Mouse (Mus musculus): ENCODE measurements around the gene Gm10642. TPM values are rescaled to one million over a fixed set of nuclear protein-coding genes. Genes with fewer than 3 reads are reported as not detected.

Gm10642 gene
- total and polyA plus RNA-seq, 3 experiments, result 0.13 to 2.1 TPM; not detected in 1

GRCm38 (mm10) chr9:70673656-70674055 is 17.6 kb downstream of the Gm10642 start:
- dilution Hi-C loops (cut with MboI; ENCODE audit: extremely low pct_ligation_motif_present, extremely low pct_unique_long_range_greater_than_20kb, low sequenced_read_pairs), result no loop called here
- Histone ChIP-seq H3K36me3 (replicated peaks in 1 of 2; ENCODE audit: control insufficient read depth in 1 of 2, insufficient read depth in 1 of 2, low read length in 1 of 2) (no peaks in the 10 kb centered on the region), H3K4me2 (ENCODE audit: insufficient read depth, low read depth, poor library complexity, severe bottlenecking) (no peak overlapping the region), H3K9me3 (replicated peaks; ENCODE audit: low read length) (no peaks in the 10 kb centered on the region), H3K27me3 (replicated peaks) (no peaks in the 10 kb centered on the region), H3K9ac (ENCODE audit: insufficient read depth, low read depth) (no peak overlapping the region), H3K27ac (ENCODE audit: insufficient read depth, low read depth) (no peak overlapping the region), H3K79me2 (replicated peaks; ENCODE audit: control insufficient read depth, extremely low read depth, insufficient read depth, poor library complexity, severe bottlenecking) (no peaks in the 10 kb centered on the region), H3K4me3 (replicated peaks in 1 of 3; ENCODE audit: low read depth in 2 of 3, low read length in 2 of 3, poor library complexity in 1 of 3) (no peak overlapping the region), H3K4me1 (ENCODE audit: control insufficient read depth in 1 of 2, insufficient read depth in 2 of 2) (peaks cover 5 to 16% of the 10 kb centered on the region in 2 experiments)
- in situ Hi-C loops (cut with MboI; ENCODE audit: low pct_ligation_motif_present, low pct_unique_long_range_greater_than_20kb, low sequenced_read_pairs), result loop anchor here (10.0 kb wide), 2 partner anchors 251 to 401 kb away; no protein-coding TSS in a partner anchor
- TF ChIP-seq POLR2AphosphoS2 (IDR thresholded peaks at IDR 0.05; ENCODE audit: low read depth, low read length) (no peak), MYC (IDR thresholded peaks at IDR 0.05; ENCODE audit: low read depth, low read length) (no peak), RAD21 (IDR thresholded peaks at IDR 0.05; ENCODE audit: low read depth, low read length) (no peak), ELF1 (IDR thresholded peaks at IDR 0.05; ENCODE audit: low read depth, low read length) (no peak), NRF1 (IDR thresholded peaks at IDR 0.05; ENCODE audit: low read depth, low read length) (no peak), UBTF (IDR thresholded peaks at IDR 0.05; ENCODE audit: low read depth, low read length) (no peak), ZKSCAN1 (IDR thresholded peaks at IDR 0.05; ENCODE audit: borderline replicate concordance, low read depth, low read length) (no peak), TCF12 (IDR thresholded peaks at IDR 0.05; ENCODE audit: low read depth, low read length) (no peak), BHLHE40 (IDR thresholded peaks at IDR 0.05; ENCODE audit: low read depth, low read length) (no peak), ZMIZ1 (IDR thresholded peaks at IDR 0.05; ENCODE audit: low read depth, low read length) (no peak), NELFE (IDR thresholded peaks at IDR 0.05; ENCODE audit: low read depth, low read length) (no peak), ZC3H11A (IDR thresholded peaks at IDR 0.05; ENCODE audit: low read depth, low read length) (no peak), EP300 (IDR thresholded peaks at IDR 0.05; ENCODE audit: low read length) (no peak), MAFK (IDR thresholded peaks at IDR 0.05; ENCODE audit: insufficient replicate concordance, low read length) (no peak), E2F4 (IDR thresholded peaks at IDR 0.05; ENCODE audit: insufficient replicate concordance, low read depth, low read length) (no peak), CHD2 (IDR thresholded peaks at IDR 0.05; ENCODE audit: low read length) (no peak), HCFC1 (IDR thresholded peaks at IDR 0.05; ENCODE audit: low read depth, low read length) (no peak), IRF4 (IDR thresholded peaks at IDR 0.05; ENCODE audit: low read depth, low read length) (no peak)
- no peak for DNase-seq (ENCODE audit: extremely low read depth)

- Histone ChIP-seq H3K36me3 (replicated peaks in 1 of 2; ENCODE audit: control insufficient read depth in 1 of 2, insufficient read depth in 1 of 2, low read length in 1 of 2) (no peaks in the 10 kb centered on the region), H3K9me3 (replicated peaks; ENCODE audit: low read length) (no peaks in the 10 kb centered on the region), H3K4me3 (replicated peaks in 1 of 3; ENCODE audit: low read depth in 2 of 3, low read length in 2 of 3, poor library complexity in 1 of 3) (no peak overlapping the region), H3K27ac (ENCODE audit: insufficient read depth, low read depth) (no peak overlapping the region), H3K79me2 (replicated peaks; ENCODE audit: control insufficient read depth, extremely low read depth, insufficient read depth, poor library complexity, severe bottlenecking) (peaks cover 7% of the 10 kb centered on the region), H3K4me2 (ENCODE audit: insufficient read depth, low read depth, poor library complexity, severe bottlenecking) (no peak overlapping the region), H3K27me3 (replicated peaks) (no peaks in the 10 kb centered on the region), H3K4me1 (ENCODE audit: control insufficient read depth in 1 of 2, insufficient read depth in 2 of 2) (peaks cover 5 to 16% of the 10 kb centered on the region in 2 experiments), H3K9ac (ENCODE audit: insufficient read depth, low read depth) (no peak overlapping the region)
- TF ChIP-seq ZNF384 (IDR thresholded peaks at IDR 0.05; ENCODE audit: low read depth, low read length) (no peak), CTCF (conservative IDR thresholded peaks at IDR 0.05 in 1 of 2, IDR thresholded peaks at IDR 0.05 in 1 of 2; ENCODE audit: low read depth in 2 of 2, low read length in 2 of 2) (no peak), KAT2A (IDR thresholded peaks at IDR 0.05; ENCODE audit: insufficient replicate concordance, low read length) (no peak), USF1 (IDR thresholded peaks at IDR 0.05; ENCODE audit: low read depth, low read length) (no peak), RCOR1 (conservative IDR thresholded peaks at IDR 0.05; ENCODE audit: low read depth, low read length) (no peak), ZC3H11A (IDR thresholded peaks at IDR 0.05; ENCODE audit: low read depth, low read length) (no peak), EP300 (IDR thresholded peaks at IDR 0.05; ENCODE audit: low read length) (no peak), MAZ (IDR thresholded peaks at IDR 0.05; ENCODE audit: low read depth, low read length) (no peak), ELF1 (IDR thresholded peaks at IDR 0.05; ENCODE audit: low read depth, low read length) (no peak), NRF1 (IDR thresholded peaks at IDR 0.05; ENCODE audit: low read depth, low read length) (no peak), UBTF (IDR thresholded peaks at IDR 0.05; ENCODE audit: low read depth, low read length) (no peak), ZKSCAN1 (IDR thresholded peaks at IDR 0.05; ENCODE audit: borderline replicate concordance, low read depth, low read length) (no peak), CHD2 (IDR thresholded peaks at IDR 0.05; ENCODE audit: low read length) (no peak), POLR2A (IDR thresholded peaks at IDR 0.05; ENCODE audit: low read depth, low read length) (no peak), MAFK (IDR thresholded peaks at IDR 0.05; ENCODE audit: insufficient replicate concordance, low read length) (no peak), JUN (IDR thresholded peaks at IDR 0.05; ENCODE audit: insufficient read depth, low read depth, low read length) (no peak), MYC (IDR thresholded peaks at IDR 0.05; ENCODE audit: low read depth, low read length) (no peak)
- in situ Hi-C loops (cut with MboI; ENCODE audit: low pct_ligation_motif_present, low pct_unique_long_range_greater_than_20kb, low sequenced_read_pairs), result loop anchor here (5.0 to 10.0 kb wide), 3 partner anchors 82 to 400 kb away; no protein-coding TSS in a partner anchor
- dilution Hi-C loops (cut with MboI; ENCODE audit: extremely low pct_ligation_motif_present, extremely low pct_unique_long_range_greater_than_20kb, low sequenced_read_pairs), result no loop called here
- no peak for DNase-seq (ENCODE audit: extremely low read depth)
These were observed 19.1 kb downstream of the Gm10642 start for GRCm38 (mm10) chr9:70675117-70675516.
